Mouse (Mus musculus) kidney, embryonic 15.5 days (tissue): ENCODE data around the gene Nfkbil1. TPM values are rescaled to one million over a fixed set of nuclear protein-coding genes. Genes with fewer than 3 reads are reported as not detected.
A peak's percentile ranks its signal among the peaks of the same experiment; 100 is the strongest.

Experiments used
- ATAC-seq: fragments of 200-750 bp; cut with Nextera tagmentation; replicated peaks from 2 replicates; pipeline ENCODE4 v1.8.0; 2017; ENCODE audit warnings: moderate TSS enrichment; ENCODE audit not compliant: low FRiP score
- H3K27ac ChIP-seq: fragments of 300-500 bp; sonication (generic); 2 replicates; pipeline ENCODE4 v1.5.1; 2015; ENCODE audit warnings: mild to moderate bottlenecking, inconsistent platforms
- H3K27me3 ChIP-seq: fragments of 300-500 bp; sonication (generic); 2 replicates; pipeline ENCODE4 v1.6.1; 2015; ENCODE audit warnings: inconsistent platforms
- H3K36me3 ChIP-seq: fragments of 300-500 bp; sonication (generic); 2 replicates; pipeline ENCODE4 v1.6.1; 2015; ENCODE audit warnings: inconsistent platforms
- H3K4me1 ChIP-seq: fragments of 300-500 bp; sonication (generic); 2 replicates; pipeline ENCODE4 v1.6.1; 2015; ENCODE audit warnings: inconsistent platforms
- H3K4me2 ChIP-seq: fragments of 300-500 bp; sonication (generic); 2 replicates; pipeline ENCODE4 v1.6.1; 2015; ENCODE audit warnings: moderate library complexity, mild to moderate bottlenecking, inconsistent platforms
- H3K4me3 ChIP-seq: fragments of 300-500 bp; sonication (generic); replicated peaks from 2 replicates; pipeline ENCODE4 v1.5.1; 2015; ENCODE audit warnings: mild to moderate bottlenecking, inconsistent platforms
- H3K9ac ChIP-seq: fragments of 300-500 bp; sonication (generic); 2 replicates; pipeline ENCODE4 v1.6.1; 2015; ENCODE audit warnings: mild to moderate bottlenecking, inconsistent platforms
- H3K9me3 ChIP-seq: fragments of 300-500 bp; sonication (generic); replicated peaks from 2 replicates; pipeline ENCODE4 v1.6.1; 2016; ENCODE audit warnings: inconsistent platforms
- WGBS: fragments of 180-500 bp; shearing (Covaris S2); methylation state at CpG from one replicate; pipeline ENCODE4 v1.1.7; 2015; ENCODE audit warnings: mixed read lengths; 5-methylcytosine and 5-hydroxymethylcytosine counted together
- polyA plus RNA-seq: library from polyadenylated mRNA; unstranded; fragments of >200 nt; fragmentation: Nextera tagmentation; extraction: Ambion mirVana; gene quantifications from 2 replicates; pipeline ENCODE4 v1.2.1, GENCODE M21; 2015

The Nfkbil1 gene
- polyA plus RNA-seq, 1 experiment from 2014 or later = 11.3 TPM

DNA sequence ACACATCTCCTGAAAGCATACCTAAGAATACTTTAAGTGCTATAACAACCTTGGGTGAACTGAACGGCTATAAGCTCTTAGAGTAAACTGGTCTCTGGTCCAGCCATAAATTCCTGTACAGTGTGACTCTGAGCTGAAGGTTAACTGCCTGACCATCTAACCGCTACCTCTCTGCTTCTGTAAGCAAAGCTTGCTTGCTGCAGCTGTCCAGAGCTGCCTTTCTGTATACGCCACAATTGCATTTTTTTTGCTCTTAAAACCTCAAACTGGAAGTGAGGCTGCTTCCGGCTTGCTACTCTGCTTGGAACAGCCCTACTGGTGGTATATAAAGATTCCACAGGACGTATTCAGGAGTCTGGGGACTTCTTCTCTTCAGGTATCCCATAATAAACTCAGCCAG is 2.9 kb downstream of the Nfkbil1 start:
- no peaks in the 10 kb centered on the region for H3K9me3 ChIP-seq
- WGBS = 56% methylated on average over 5 of the region's 5 CpGs
- no peak overlapping the region for H3K4me3 ChIP-seq
- H3K9ac ChIP-seq = 0 out of 2 replicates have a peak overlapping the region, but pooled peaks have one; percentile 29
- H3K4me1 ChIP-seq = peaks cover 50% of the 10 kb centered on the region
- peak overlapping the region; percentile 70 for H3K4me2 ChIP-seq
- no peak for ATAC-seq
- H3K36me3 ChIP-seq = peaks cover 45% of the 10 kb centered on the region
- H3K27me3 ChIP-seq = no peaks in the 10 kb centered on the region
- H3K27ac ChIP-seq = peak overlapping the region; percentile 98

DNA sequence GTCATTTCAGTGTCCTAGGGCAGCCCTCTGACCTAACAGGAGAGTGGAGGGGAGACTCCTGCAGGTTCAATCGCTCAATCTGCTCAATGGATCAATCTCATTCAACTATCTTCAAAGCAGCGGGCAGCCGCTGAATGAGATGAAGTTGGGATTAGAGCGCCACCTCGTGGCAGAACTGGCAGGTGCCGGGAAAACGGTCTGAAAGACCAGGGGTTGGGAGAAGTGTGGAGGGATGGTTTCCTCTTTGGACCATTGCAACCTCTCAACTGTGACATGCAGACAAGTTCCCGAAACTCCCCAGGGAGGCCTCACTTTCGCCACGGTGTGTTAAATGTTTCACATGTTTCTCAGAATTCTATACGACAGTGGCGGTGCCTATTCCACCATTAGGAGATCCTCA is 3.5 kb downstream of the Nfkbil1 start:
- peak overlapping the region; percentile 38 for H3K4me2 ChIP-seq

DNA sequence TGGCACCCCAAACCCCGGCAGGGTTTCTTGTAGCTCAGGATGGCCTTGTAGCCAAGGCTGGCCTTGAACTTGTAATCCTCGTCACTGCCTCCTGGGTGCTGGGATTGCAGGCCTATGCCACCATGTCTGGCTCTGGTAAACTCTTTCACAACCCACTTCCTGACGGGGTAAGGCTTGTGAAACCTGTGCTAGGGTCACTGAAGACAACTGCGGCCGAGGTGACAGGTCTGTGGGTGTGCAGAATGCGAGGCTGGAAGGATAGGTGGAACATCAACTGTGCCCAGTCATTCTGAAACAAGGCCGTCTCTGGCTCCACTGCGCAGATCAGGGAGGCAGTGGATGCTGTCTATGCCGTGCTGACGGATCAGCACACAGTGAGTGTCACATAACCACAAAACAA is 4.6 kb downstream of the Nfkbil1 start:
- Histone ChIP-seq H3K4me1 (peaks cover 45% of the 10 kb centered on the region), H3K9me3 (no peaks in the 10 kb centered on the region), H3K36me3 (peaks cover 56% of the 10 kb centered on the region), H3K4me3 (no peak overlapping the region), H3K9ac (no peak overlapping the region), H3K4me2 (no peak overlapping the region), H3K27me3 (no peaks in the 10 kb centered on the region), H3K27ac (no peak overlapping the region)
- WGBS = 94% methylated on average over 10 of the region's 10 CpGs
- ATAC-seq = no peak

More for the DNA sequence above, 3.5 kb downstream of the Nfkbil1 start:
- Histone ChIP-seq H3K4me1 (peaks cover 50% of the 10 kb centered on the region), H3K4me3 (no peak overlapping the region), H3K27me3 (no peaks in the 10 kb centered on the region), H3K27ac (peak overlapping the region; percentile 98), H3K36me3 (peaks cover 52% of the 10 kb centered on the region), H3K9me3 (no peaks in the 10 kb centered on the region), H3K9ac (no peak overlapping the region)
- ATAC-seq = no peak
- WGBS = 8% methylated on average over 12 of the region's 12 CpGs

DNA sequence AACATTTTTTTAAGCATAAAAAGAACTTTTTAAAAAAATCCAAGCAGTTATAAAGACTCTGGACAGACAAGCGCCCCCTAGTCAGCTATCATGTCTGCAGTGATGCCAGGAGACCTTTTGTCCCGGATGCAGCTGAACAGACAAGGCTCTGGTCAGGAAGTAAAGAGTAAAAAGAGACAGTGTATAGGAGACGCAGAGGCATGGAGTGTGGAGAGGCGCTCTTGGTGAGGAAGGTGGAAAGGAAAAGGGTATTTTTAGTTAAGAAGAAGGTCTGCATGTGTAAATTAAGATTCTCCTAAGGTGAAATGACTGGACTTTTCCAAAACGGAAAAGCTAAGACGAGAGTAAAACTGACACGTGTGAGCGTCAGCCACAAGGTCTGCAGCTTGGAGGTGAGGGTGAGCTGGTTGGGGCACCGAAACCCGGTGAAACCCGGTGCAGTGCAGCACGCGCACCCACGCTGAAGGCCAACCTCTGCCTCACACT is 9.0 kb downstream of the Nfkbil1 start:
- no peak overlapping the region for H3K4me2 ChIP-seq
- no peaks in the 10 kb centered on the region for H3K27me3 ChIP-seq
- ATAC-seq = no peak
- H3K4me1 ChIP-seq = peaks cover 17% of the 10 kb centered on the region
- peaks cover 73% of the 10 kb centered on the region for H3K36me3 ChIP-seq
- WGBS = 82% methylated on average over 14 of the region's 14 CpGs
- H3K4me3 ChIP-seq = no peak overlapping the region
- no peak overlapping the region for H3K9ac ChIP-seq
- H3K27ac ChIP-seq = peak overlapping the region; percentile 75
- H3K9me3 ChIP-seq = no peaks in the 10 kb centered on the region

DNA sequence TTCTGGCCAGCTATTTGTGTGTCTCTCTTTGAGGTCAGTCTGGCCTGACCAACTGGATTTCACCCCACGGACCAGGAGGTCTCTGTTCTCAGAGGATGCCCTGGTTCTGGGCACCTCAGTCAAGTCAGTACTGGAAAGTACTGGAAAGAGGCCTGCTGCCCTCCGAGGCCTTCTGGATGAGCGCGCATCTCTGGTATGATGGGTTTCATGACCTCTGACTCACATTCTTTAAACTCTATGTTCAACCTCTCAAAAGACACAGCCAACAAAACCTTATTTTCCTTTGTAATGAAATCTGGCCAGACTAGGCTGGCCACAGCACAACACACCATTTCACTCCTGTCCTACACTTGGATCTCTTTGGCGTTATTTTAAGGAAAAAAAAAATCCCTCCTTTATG is 10.1 kb downstream of the Nfkbil1 start:
- Histone ChIP-seq H3K9me3 (no peaks in the 10 kb centered on the region), H3K4me2 (no peak overlapping the region), H3K27me3 (no peaks in the 10 kb centered on the region), H3K4me1 (peaks cover 19% of the 10 kb centered on the region; the same call in 1 of the 2 replicates), H3K27ac (no peak overlapping the region), H3K4me3 (no peak overlapping the region), H3K36me3 (peaks cover 73% of the 10 kb centered on the region), H3K9ac (no peak overlapping the region)
- 85% methylated on average over 5 of the region's 5 CpGs for WGBS
- ATAC-seq = no peak

DNA sequence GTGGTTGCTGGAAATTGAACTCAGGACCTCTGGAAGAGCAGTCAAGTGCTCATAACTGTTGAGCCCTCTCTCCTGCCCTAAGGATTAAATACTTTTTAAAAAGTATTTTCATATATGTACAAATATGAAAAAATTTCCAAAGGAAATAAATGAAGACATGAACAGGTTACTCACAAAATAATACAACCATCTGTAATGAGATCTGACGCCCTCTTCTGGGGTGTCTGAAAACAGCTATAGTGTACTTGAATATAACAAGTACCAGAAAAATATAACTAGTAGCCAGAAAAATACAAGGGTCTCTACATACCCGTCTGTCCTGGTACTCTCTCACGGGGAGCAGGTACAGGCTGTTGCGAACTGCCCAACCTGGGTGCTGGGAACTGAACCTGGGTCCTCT is 11.0 kb downstream of the Nfkbil1 start:
- peaks cover 21% of the 10 kb centered on the region; the same call in 1 of the 2 replicates for H3K4me1 ChIP-seq
- peaks cover 74% of the 10 kb centered on the region for H3K36me3 ChIP-seq
- H3K27ac ChIP-seq = no peak overlapping the region
- H3K27me3 ChIP-seq = no peaks in the 10 kb centered on the region
- no peak for ATAC-seq
- no peaks in the 10 kb centered on the region for H3K9me3 ChIP-seq
- no peak overlapping the region for H3K4me2 ChIP-seq
- WGBS = 92% methylated on average over 4 of the region's 4 CpGs
- no peak overlapping the region for H3K4me3 ChIP-seq
- no peak overlapping the region for H3K9ac ChIP-seq

DNA sequence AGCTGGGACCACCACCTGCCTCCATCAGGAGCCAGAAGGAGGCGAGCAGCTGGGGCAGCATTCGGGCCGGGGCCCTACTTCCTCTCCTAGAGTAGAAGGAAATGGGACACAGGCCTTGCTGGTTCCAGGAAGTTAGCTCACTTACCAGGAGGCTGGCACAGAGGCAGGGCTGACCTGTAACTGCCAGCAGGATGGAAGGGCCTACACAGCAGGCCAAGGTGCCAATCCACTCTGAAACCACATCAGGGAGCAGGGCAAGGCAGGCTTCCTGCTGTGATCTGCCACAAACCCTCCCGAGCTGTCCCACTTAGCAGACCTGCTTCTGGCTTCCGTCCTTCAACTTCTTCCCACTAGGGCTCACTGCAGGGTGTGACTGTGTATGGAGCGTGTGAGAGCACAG is 13.3 kb downstream of the Nfkbil1 start:
- peak overlapping the region; percentile 61 for H3K27ac ChIP-seq
- H3K36me3 ChIP-seq = peaks cover 59% of the 10 kb centered on the region
- no peak overlapping the region for H3K4me3 ChIP-seq
- no peak; the same call in 1 of the 2 replicates for ATAC-seq
- no peaks in the 10 kb centered on the region for H3K9me3 ChIP-seq
- peaks cover 23% of the 10 kb centered on the region; the same call in 1 of the 2 replicates for H3K4me1 ChIP-seq
- H3K27me3 ChIP-seq = no peaks in the 10 kb centered on the region
- H3K9ac ChIP-seq = no peak overlapping the region
- H3K4me2 ChIP-seq = no peak overlapping the region
- WGBS = 75% methylated on average over 6 of the region's 6 CpGs

DNA sequence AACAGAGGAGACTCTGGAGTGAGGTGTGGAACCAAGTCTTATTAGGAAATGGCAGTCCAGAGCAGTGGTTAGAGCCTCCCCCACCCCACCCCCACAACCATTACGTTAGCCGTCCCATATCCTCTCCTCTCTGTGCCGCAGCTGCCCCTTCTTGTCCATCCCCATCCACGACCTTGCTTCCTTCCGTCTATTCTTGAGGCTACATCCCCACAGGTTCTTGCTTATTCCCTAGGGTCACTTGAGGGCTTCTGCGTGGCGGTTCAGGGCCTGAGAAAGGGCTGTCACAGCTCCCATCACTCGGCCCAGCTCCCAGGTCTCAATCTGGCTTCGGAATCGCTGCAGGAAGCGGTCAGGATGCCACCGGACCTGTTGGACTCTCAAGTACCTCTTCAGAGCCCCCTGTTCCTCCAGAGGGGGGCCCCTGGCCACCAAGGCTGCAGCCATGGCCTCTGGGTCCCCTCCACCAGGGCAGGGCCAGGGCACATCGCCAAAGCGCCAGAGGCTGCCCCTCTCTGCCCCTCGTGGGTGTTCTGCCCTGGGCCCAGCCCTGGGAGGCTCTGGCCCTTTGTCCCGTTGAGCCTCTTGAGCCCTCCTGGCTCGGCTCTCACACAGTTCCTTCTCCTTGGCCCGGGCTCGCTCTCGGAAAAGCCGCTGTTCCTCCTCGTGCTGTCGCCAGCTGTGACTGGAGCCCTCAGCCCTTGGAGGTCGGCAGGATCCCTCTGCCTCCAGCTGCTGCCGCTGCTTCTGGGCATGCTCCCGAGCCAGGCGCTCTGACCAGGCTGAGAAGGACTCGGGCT is 15.2 kb downstream of the Nfkbil1 start, which contains the start of gene Gm16181:
Gene Gm16181, plus strand, starts transcription at position 679 of the 797 bp plus-strand sequence.
- peak within 1 kb of the TSS; percentile 71 for H3K27ac ChIP-seq
- WGBS = 67% methylated on average over 28 of the region's 28 CpGs
- H3K36me3 ChIP-seq = peaks cover 52% of the 10 kb centered on the region
- H3K4me1 ChIP-seq = peaks cover 20% of the 10 kb centered on the region; the same call in 1 of the 2 replicates
- no peak for ATAC-seq
- H3K9ac ChIP-seq = no peak within 1 kb of the TSS
- no peak within 1 kb of the TSS for H3K4me3 ChIP-seq
- H3K27me3 ChIP-seq = no peaks in the 10 kb centered on the region
- H3K9me3 ChIP-seq = no peaks in the 10 kb centered on the region
- no peak within 1 kb of the TSS for H3K4me2 ChIP-seq

DNA sequence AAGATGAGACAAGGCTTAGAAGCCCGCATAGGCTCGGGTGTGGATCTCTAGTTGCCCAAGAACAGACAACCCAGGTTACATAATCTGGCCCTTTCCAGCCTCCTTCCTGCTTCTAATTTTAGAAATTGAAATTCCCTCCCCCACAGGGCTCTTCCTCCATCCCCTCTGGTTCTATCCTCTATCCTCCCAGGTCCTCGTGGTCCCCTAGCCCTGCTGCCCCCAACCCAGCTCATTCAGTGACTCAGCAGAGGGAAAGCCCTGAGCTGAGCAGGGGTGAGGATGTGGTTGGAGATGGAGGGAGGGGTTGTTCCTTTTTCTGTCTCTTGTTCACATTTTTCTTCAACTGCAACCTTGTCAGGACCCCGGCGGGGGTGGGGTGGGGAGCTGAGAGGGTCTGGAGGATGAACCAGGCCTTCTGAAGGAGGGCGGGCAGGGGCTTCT is 16.0 kb downstream of the Nfkbil1 start:
- H3K36me3 ChIP-seq = peaks cover 47% of the 10 kb centered on the region
- H3K9ac ChIP-seq = no peak overlapping the region
- no peaks in the 10 kb centered on the region for H3K9me3 ChIP-seq
- 69% methylated on average over 6 of the region's 6 CpGs for WGBS
- no peak overlapping the region for H3K4me2 ChIP-seq
- H3K27me3 ChIP-seq = no peaks in the 10 kb centered on the region
- no peak for ATAC-seq
- H3K27ac ChIP-seq = peak overlapping the region; percentile 71
- H3K4me3 ChIP-seq = no peak overlapping the region
- peaks cover 21% of the 10 kb centered on the region; the same call in 1 of the 2 replicates for H3K4me1 ChIP-seq

DNA sequence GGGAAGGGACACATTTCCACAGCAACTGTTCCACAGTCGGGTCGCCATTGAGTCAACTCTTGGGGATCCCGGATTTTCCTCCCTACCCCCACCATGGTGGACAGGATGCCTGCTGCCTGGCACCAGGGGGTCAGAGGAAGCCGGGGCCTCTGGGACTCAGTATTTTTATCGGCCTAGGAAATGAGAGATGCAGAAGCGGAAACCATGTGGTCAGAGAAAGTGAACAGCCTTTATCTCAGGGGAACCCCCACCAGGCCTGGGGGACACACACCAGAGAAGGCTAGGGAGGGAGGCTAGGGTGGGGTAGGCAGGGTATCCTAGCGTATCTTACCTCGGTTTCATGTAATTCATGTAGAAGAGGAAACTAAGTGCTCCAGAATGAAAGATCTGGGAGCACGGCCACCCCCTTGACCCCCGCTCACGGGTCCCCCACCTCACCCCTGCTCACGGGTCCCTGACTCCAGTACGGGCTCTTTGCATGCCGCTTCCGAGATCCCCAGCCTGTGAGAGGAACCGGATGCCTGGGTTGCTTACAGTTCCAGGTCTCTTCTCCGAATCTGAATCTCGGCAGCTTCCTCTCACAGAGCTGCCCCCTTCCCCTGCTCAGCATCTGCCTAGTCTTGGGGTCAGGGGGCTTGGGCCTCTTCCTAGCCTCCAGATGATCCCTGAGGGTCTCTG is 16.9 kb downstream of the Nfkbil1 start:
- Histone ChIP-seq H3K27me3 (no peaks in the 10 kb centered on the region), H3K4me2 (peak overlapping the region; percentile 17; the same call in 1 of the 2 replicates), H3K4me1 (peaks cover 24% of the 10 kb centered on the region; the same call in 1 of the 2 replicates), H3K4me3 (no peak overlapping the region), H3K9ac (no peak overlapping the region), H3K9me3 (no peaks in the 10 kb centered on the region), H3K27ac (peak overlapping the region; percentile 71), H3K36me3 (peaks cover 41% of the 10 kb centered on the region)
- ATAC-seq = no peak
- WGBS = 79% methylated on average over 18 of the region's 18 CpGs

DNA sequence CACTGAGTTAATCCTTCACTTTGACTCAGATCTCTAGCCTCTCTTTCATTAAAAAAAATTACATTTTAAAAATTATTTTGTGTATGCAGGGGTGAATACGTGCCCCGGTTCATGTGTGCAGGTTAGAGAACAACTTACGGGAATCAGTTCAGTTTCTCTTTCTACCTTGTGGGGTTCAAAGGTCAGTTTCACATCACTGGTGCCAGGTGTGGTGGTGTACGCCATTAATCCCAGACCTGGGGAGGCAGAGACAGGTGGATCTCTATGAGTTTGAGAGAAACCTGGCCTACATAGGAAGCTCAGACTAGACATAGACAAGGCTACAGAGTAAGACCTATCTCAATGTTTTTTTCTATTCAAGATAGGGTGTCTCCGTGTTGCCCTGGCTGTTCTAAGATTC is 22.5 kb downstream of the Nfkbil1 start:
- Histone ChIP-seq H3K4me1 (peaks cover 7% of the 10 kb centered on the region; the same call in 1 of the 2 replicates), H3K4me2 (no peak overlapping the region), H3K9ac (no peak overlapping the region), H3K4me3 (no peak overlapping the region), H3K36me3 (no peaks in the 10 kb centered on the region), H3K27ac (no peak overlapping the region), H3K27me3 (no peaks in the 10 kb centered on the region), H3K9me3 (no peaks in the 10 kb centered on the region)
- 94% methylated on average over 5 of the region's 5 CpGs for WGBS
- no peak for ATAC-seq

DNA sequence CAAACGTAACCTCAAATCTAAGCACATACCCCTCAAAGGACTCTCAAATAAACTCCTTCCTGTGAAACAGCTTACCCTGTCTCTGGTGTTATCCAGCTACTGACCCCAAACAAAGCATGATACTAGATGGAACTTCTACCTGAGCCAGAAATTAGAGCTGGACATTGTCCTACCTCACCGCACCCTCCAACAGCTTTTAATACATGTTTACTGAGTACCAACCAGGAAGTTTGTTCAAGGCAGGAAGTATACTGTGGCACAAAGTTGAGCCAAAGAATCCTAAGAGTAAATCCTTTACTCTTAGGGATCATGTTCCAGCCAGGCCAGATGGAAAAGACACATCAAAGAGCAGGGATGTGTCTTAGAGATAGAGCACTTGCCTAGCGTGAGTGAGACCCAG is 25.0 kb downstream of the Nfkbil1 start:
- peaks cover 7% of the 10 kb centered on the region; the same call in 1 of the 2 replicates for H3K4me1 ChIP-seq
- no peaks in the 10 kb centered on the region for H3K36me3 ChIP-seq
- WGBS = 42% methylated on average over 3 of the region's 3 CpGs
- H3K9me3 ChIP-seq = no peaks in the 10 kb centered on the region
- H3K27me3 ChIP-seq = no peaks in the 10 kb centered on the region
- no peak overlapping the region for H3K27ac ChIP-seq
- no peak overlapping the region for H3K9ac ChIP-seq
- ATAC-seq = no peak
- no peak overlapping the region for H3K4me3 ChIP-seq
- no peak overlapping the region for H3K4me2 ChIP-seq
